Mouse (Mus musculus): Measurements from ENCODE around the gene Rarg. TPM values are rescaled to one million over a fixed set of nuclear protein-coding genes. Genes with fewer than 3 reads are reported as not detected.

The Rarg gene
- polyA plus RNA-seq, 2 experiments, result 1.9 to 2.5 TPM

DNA sequence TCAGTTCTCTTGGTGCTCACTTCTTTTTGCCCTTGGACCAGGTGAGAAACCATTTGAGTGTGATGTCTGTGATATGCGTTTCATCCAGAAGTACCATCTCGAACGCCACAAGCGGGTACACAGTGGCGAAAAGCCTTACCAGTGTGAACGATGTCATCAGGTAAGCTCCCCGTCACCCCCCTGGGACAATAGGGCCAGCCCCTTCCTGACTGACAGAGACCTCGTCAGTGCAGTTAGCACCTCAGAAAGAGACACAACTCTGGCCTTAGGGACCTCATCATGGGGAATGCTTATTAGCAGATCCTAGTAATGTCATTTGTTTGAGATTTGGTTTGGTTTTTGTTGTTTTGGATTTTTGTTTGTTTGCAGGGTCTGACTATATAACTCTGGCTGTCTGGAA, 48.2 kb downstream of the Rarg start:
- no peak overlapping the region for H3K4me3 ChIP-seq (ENCODE audit: insufficient read depth in 1 of 2, low read depth in 2 of 2, low read length in 2 of 2)
- H3K36me3 ChIP-seq (replicated peaks; ENCODE audit: control insufficient read depth, insufficient read depth, low read depth), result peaks cover 46% of the 10 kb centered on the region
- whole genome bisulfite sequencing (ENCODE audit: insufficient replicate concordance), result 82% methylated on average over 8 of the region's 8 CpGs
- no peaks in the 10 kb centered on the region for H3K9me3 ChIP-seq (ENCODE audit: control insufficient read depth, low read length)
- H3K27me3 ChIP-seq (ENCODE audit: control insufficient read depth, insufficient read depth, low read length), result no peaks in the 10 kb centered on the region
- TF ChIP-seq EP300 (IDR thresholded peaks at IDR 0.05; ENCODE audit: low read depth) (no peak), CTCF (IDR thresholded peaks at IDR 0.05; ENCODE audit: low read depth) (no peak)
- H3K27ac ChIP-seq, result no peak overlapping the region
- H3K4me1 ChIP-seq (replicated peaks; ENCODE audit: control insufficient read depth in 2 of 2, insufficient read depth in 2 of 2, low read length in 1 of 2), result peaks cover 6 to 14% of the 10 kb centered on the region in 2 experiments
- ATAC-seq (ENCODE audit: insufficient read depth) (no peak), DNase-seq (ENCODE audit: low read depth in 3 of 3, low spot score in 3 of 3) (no peak)
- H3K4me2 ChIP-seq (ENCODE audit: low read depth), result no peak overlapping the region
- H3K9ac ChIP-seq (replicated peaks), result no peak overlapping the region

DNA sequence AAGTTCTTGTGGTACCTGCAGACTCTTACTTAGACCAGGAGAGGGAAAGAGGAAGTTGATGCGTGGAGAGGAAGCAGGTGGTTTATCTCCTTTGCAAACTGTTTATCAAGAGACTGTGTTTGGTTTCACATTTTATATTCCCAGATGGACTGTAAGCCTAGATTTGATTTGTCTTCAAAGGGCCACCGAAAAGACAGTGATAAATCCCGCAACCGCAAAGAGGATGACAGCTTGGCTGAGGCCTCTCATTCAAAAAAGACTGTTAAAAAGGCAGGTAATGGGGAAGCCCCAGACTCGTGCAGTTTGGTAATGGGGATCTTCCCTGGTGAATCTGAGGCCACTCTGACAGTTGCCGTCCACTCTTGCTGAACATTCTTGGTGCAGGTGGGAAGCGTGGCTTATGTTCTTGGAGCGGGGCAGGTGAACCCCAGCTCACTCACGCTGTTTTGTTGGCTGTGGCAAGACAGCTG, 49.2 kb downstream of the Rarg start:
- DNase-seq (ENCODE audit: low read depth in 3 of 3, low spot score in 3 of 3) (no peak), ATAC-seq (ENCODE audit: insufficient read depth) (no peak)
- H3K36me3 ChIP-seq (replicated peaks; ENCODE audit: control insufficient read depth, insufficient read depth, low read depth), result peaks cover 44% of the 10 kb centered on the region
- no peak overlapping the region for H3K4me2 ChIP-seq (ENCODE audit: low read depth)
- H3K9me3 ChIP-seq (ENCODE audit: control insufficient read depth, low read length), result no peaks in the 10 kb centered on the region
- H3K4me3 ChIP-seq (ENCODE audit: insufficient read depth in 1 of 2, low read depth in 2 of 2, low read length in 2 of 2), result no peak overlapping the region
- H3K9ac ChIP-seq (replicated peaks), result no peak overlapping the region
- no peak for TF ChIP-seq EP300 (IDR thresholded peaks at IDR 0.05; ENCODE audit: low read depth)
- TF ChIP-seq CTCF (IDR thresholded peaks at IDR 0.05; ENCODE audit: low read depth), result no peak
- no peak overlapping the region for H3K27ac ChIP-seq
- 48% methylated on average over 9 of the region's 9 CpGs for WGBS (ENCODE audit: insufficient replicate concordance)
- no peaks in the 10 kb centered on the region for H3K27me3 ChIP-seq (ENCODE audit: control insufficient read depth, insufficient read depth, low read length)
- peaks cover 6 to 14% of the 10 kb centered on the region in 2 experiments for H3K4me1 ChIP-seq (replicated peaks; ENCODE audit: control insufficient read depth in 2 of 2, insufficient read depth in 2 of 2, low read length in 1 of 2)

DNA sequence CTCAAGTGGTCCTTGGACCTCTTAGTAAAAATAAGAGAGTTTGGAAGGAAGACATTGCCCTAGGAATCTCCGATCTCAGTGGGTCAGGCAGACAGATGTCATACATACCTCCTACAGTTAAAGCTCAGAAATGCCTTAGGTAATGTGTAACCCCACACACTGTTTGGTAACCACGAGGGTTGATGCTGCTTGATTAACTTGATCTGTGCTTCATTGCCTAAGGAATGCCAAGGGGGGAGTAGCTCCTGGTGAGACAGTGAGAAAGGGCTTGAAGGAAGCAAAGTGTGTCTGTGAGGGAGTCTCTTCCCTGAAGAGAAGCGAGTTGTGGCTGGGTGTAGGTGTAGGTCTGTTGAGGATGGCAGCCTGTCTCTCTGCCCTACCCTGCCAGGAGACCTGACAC, 50.0 kb downstream of the Rarg start:
- DNase-seq (ENCODE audit: low read depth in 3 of 3, low spot score in 3 of 3) (no peak), ATAC-seq (ENCODE audit: insufficient read depth) (no peak)
- H3K27me3 ChIP-seq (ENCODE audit: control insufficient read depth, insufficient read depth, low read length), result no peaks in the 10 kb centered on the region
- H3K36me3 ChIP-seq (replicated peaks; ENCODE audit: control insufficient read depth, insufficient read depth, low read depth), result peaks cover 36% of the 10 kb centered on the region
- no peaks in the 10 kb centered on the region for H3K9me3 ChIP-seq (ENCODE audit: control insufficient read depth, low read length)
- no peak overlapping the region for H3K27ac ChIP-seq
- WGBS (ENCODE audit: insufficient replicate concordance), result 67% methylated on average over 3 of the region's 3 CpGs
- H3K9ac ChIP-seq (replicated peaks), result no peak overlapping the region
- no peak overlapping the region for H3K4me2 ChIP-seq (ENCODE audit: low read depth)
- peaks cover 7 to 19% of the 10 kb centered on the region in 2 experiments for H3K4me1 ChIP-seq (replicated peaks; ENCODE audit: control insufficient read depth in 2 of 2, insufficient read depth in 2 of 2, low read length in 1 of 2)
- H3K4me3 ChIP-seq (ENCODE audit: insufficient read depth in 1 of 2, low read depth in 2 of 2, low read length in 2 of 2), result no peak overlapping the region
- TF ChIP-seq CTCF (IDR thresholded peaks at IDR 0.05; ENCODE audit: low read depth) (no peak), EP300 (IDR thresholded peaks at IDR 0.05; ENCODE audit: low read depth) (no peak)

DNA sequence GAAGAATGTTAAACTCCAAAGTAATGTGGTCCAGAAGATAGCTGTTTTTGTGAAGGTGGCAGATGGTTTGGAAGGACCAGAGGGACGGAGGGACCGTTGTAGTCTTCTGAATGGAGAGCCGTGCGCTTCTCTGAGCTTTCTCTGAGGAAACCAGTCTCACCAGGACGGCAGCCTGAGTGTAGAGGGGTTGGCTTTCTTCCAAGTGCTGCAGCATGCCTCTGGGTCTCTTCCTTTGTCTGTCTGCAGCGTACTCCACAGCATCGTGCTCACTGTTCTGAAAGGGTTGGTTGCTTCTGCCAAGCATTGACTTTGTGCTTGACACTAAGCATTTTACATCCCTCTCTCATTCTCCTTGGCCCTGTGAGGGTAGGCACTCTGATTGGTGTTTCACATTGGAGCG, 51.5 kb downstream of the Rarg start:
- WGBS (ENCODE audit: insufficient replicate concordance), result 75% methylated on average over 8 of the region's 8 CpGs
- no peak for DNase-seq (ENCODE audit: low read depth in 3 of 3, low spot score in 3 of 3)
- Histone ChIP-seq H3K27ac (no peak overlapping the region), H3K4me2 (ENCODE audit: low read depth) (peak overlapping the region; percentile 20; the same call in 1 of the 2 replicates), H3K36me3 (replicated peaks; ENCODE audit: control insufficient read depth, insufficient read depth, low read depth) (peaks cover 29% of the 10 kb centered on the region), H3K4me1 (replicated peaks; ENCODE audit: control insufficient read depth in 2 of 2, insufficient read depth in 2 of 2, low read length in 1 of 2) (peaks cover 8 to 21% of the 10 kb centered on the region in 2 experiments), H3K27me3 (ENCODE audit: control insufficient read depth, insufficient read depth, low read length) (no peaks in the 10 kb centered on the region), H3K4me3 (ENCODE audit: insufficient read depth in 1 of 2, low read depth in 2 of 2, low read length in 2 of 2) (no peak overlapping the region), H3K9me3 (ENCODE audit: control insufficient read depth, low read length) (no peaks in the 10 kb centered on the region), H3K9ac (replicated peaks) (no peak overlapping the region; the same call in 1 of the 2 replicates)
- no peak for ATAC-seq (ENCODE audit: insufficient read depth)
- TF ChIP-seq CTCF (IDR thresholded peaks at IDR 0.05; ENCODE audit: low read depth) (no peak), EP300 (IDR thresholded peaks at IDR 0.05; ENCODE audit: low read depth) (no peak)

DNA sequence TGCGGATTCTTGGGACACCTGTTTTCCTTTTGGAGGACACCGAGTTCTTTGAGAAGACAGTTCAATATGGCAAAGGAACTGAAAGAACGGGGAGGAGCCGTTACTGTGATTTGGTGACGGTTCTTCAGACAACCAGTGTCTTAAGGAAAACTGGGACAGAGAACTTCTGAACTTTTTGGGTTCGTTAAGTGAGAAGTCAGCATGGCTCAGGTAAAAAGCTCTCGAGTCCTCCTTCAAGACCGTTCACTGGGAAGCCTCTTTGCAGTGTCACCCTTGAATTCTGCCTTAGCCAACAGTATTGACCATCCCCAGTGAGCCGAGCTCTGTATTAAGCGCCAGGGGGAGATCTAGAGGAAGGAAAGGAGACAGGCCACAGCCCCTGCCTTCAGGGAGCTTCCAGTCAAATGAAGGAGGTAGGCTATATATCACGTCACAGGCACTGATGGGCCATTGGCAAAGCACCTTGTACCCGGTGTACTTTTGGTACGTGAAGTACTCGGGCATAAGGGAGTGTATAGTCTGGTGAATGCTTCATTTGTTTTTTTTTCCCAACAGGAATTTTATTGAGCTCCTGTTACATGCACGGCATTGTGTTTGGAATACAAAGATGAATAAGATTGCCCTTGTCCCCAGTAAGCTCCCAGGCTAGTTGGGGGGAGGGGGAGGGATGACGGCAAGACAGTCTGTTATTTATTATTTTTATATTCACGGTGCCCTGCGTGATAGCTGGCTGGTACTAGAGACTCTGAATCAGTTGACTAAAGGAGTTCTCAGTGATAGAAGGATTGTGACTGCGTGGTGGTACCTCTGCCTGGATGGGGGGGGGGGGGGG, 52.4 kb downstream of the Rarg start, which contains the start of gene Csad:
Csad (minus strand) TSS at position 51 of the 832 bp plus-strand sequence.
- Histone ChIP-seq H3K4me3 (ENCODE audit: insufficient read depth in 1 of 2, low read depth in 2 of 2, low read length in 2 of 2) (peak within 1 kb of the TSS; percentile 90 to 97), H3K27me3 (ENCODE audit: control insufficient read depth, insufficient read depth, low read length) (no peaks in the 10 kb centered on the region), H3K27ac (peak within 1 kb of the TSS; percentile 72), H3K9me3 (ENCODE audit: control insufficient read depth, low read length) (no peaks in the 10 kb centered on the region), H3K9ac (replicated peaks) (peak within 1 kb of the TSS; percentile 93), H3K4me2 (ENCODE audit: low read depth) (peak within 1 kb of the TSS; percentile 99), H3K4me1 (replicated peaks; ENCODE audit: control insufficient read depth in 2 of 2, insufficient read depth in 2 of 2, low read length in 1 of 2) (peaks cover 8 to 21% of the 10 kb centered on the region in 2 experiments), H3K36me3 (replicated peaks; ENCODE audit: control insufficient read depth, insufficient read depth, low read depth) (peaks cover 26% of the 10 kb centered on the region)
- 72% methylated on average over 19 of the region's 19 CpGs for WGBS (ENCODE audit: insufficient replicate concordance)
- ATAC-seq (ENCODE audit: insufficient read depth), result no peak
- DNase-seq (ENCODE audit: low read depth in 3 of 3, low spot score in 3 of 3), result no peak
- TF ChIP-seq CTCF (IDR thresholded peaks at IDR 0.05; ENCODE audit: low read depth) (no peak), EP300 (IDR thresholded peaks at IDR 0.05; ENCODE audit: low read depth) (no peak)
